Mouse (Mus musculus): Measurements from ENCODE around the gene Asb8. TPM values are rescaled to one million over a fixed set of nuclear protein-coding genes. Genes with fewer than 3 reads are reported as not detected.

Gene Asb8
- polyA plus RNA-seq, 1 experiment: 18.8 TPM

DNA sequence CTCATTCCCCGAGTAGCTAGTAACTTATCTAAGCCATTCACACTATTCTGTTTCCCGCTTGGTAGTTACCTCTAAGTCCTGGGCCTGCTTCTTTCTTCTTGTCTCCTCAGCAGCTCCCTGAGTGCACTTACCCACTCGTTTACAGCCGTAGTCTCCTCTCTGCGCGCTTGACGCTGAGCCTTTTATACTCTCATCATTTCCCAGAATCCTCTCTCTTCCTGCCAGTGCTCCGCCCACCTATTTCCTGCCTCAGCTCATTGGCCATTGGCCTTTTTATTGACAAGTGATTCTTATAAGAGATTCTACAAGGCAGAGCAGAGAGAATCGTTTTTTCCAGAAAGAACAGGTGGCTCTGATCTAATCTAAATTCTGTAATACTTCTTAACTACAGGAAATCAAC, 66.9 kb downstream of the Asb8 start:
- Histone ChIP-seq H3K4me3 (ENCODE audit: extremely low read depth, insufficient read depth, insufficient read length) (no peak overlapping the region), H3K36me3 (ENCODE audit: control insufficient read depth, insufficient read depth, low read length) (no peaks in the 10 kb centered on the region), H3K27me3 (ENCODE audit: control insufficient read depth, insufficient read depth, low read length) (no peaks in the 10 kb centered on the region), H3K4me1 (ENCODE audit: control insufficient read depth, insufficient read depth, insufficient read length) (no peaks in the 10 kb centered on the region), H3K27ac (ENCODE audit: insufficient read depth, low read length) (no peak overlapping the region)
- 93% methylated on average over 9 of the region's 9 CpGs for WGBS
- DNase-seq (ENCODE audit: low read depth in 1 of 2, low spot score in 2 of 2): no peak
- no peak for TF ChIP-seq POLR2A (IDR thresholded peaks at IDR 0.05; ENCODE audit: low read depth, low read length)
- TF ChIP-seq CTCF (IDR thresholded peaks at IDR 0.05; ENCODE audit: extremely low read depth, insufficient read depth, insufficient read length, insufficient replicate concordance): no peak

DNA sequence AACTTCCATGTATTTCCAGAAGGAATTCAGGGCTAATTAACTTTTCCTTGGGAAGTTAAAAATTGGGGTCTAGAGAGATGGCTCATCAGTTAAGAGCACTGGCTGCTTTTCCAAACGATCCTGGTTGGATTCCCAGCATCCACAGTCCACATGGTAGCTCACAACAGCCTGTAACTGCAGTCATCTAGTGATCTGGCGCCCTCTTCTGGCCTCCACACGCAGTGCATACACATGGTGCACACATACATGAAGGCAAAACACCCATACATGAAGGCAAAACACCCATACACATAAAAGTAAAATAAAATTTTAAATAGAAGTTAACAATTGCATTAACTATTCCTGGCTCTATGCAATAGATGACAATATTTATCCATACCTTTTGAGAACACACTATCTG, 68.5 kb downstream of the Asb8 start:
- no peak for DNase-seq (ENCODE audit: low read depth in 1 of 2, low spot score in 2 of 2)
- Histone ChIP-seq H3K27me3 (ENCODE audit: control insufficient read depth, insufficient read depth, low read length) (no peaks in the 10 kb centered on the region), H3K27ac (ENCODE audit: insufficient read depth, low read length) (no peak overlapping the region), H3K36me3 (ENCODE audit: control insufficient read depth, insufficient read depth, low read length) (no peaks in the 10 kb centered on the region), H3K4me3 (ENCODE audit: extremely low read depth, insufficient read depth, insufficient read length) (no peak overlapping the region), H3K4me1 (ENCODE audit: control insufficient read depth, insufficient read depth, insufficient read length) (no peaks in the 10 kb centered on the region; the same call in 1 of the 2 replicates)
- TF ChIP-seq POLR2A (IDR thresholded peaks at IDR 0.05; ENCODE audit: low read depth, low read length) (no peak), CTCF (IDR thresholded peaks at IDR 0.05; ENCODE audit: extremely low read depth, insufficient read depth, insufficient read length, insufficient replicate concordance) (no peak)
- WGBS: 80% methylated on average over 3 of the region's 3 CpGs

DNA sequence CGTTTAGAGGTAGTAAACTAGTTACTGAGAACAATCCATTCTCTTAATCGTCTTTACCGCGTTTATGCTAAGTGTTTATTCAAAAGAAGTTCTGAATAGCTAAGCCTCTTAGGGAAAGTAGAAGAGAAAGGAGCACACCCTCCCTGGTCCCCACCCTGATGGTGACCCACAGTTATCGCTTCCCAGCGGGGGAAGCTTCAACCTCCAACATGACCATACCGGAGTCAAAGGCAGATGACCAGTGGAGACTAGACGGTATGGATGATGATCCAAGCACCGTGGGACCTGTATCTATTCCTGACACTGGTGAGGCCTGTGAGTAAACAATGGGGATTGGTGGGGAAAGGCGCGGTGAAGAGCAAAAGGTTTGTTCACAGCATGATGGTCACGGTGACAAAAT, 70.5 kb downstream of the Asb8 start:
- no peak overlapping the region for H3K27ac ChIP-seq (ENCODE audit: insufficient read depth, low read length)

DNA sequence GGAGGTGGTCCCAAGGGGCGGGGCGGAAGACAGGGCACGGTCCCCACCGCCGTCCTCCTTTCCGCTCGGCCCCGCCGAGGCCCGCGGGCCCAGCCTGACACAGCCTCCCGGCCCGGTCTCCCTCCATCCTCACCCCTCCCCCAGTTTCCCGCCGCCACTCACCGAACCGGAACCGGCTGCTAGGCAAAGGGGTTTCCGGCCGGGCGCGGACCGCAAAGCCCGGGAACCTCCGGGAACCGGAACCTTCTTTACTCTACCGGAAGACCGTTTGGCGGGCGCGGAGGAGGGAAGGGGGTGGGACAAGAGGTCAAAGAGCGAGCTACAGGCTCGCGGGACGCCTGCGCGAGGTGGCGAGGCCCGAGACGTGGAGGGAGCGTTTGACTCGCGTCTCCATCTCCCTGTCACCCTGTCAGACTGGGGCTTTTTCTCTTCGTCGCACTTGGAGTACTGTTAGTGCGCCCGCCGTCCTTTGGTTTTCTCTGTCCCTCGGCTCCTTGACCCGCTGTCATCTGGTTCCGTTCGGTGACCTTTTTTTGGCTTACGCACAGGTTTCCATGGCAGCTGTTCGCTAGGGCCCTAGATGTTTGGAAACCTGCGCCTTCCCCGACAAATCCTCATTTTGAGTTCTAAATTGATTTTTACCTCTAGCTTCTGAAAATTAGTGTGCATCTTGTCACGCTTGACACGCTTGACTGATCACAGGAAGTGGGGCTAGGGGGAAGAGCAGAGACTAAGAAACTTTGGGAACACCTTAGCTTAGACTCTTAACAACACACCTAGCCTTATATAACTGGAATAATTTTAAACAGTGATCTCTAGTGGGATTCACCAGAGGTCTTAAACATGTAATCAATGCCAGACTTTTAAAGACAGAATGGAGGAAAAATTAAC, 72.1 kb downstream of the Asb8 start, which contains the start of gene Senp1:
Senp1 (minus strand) TSS at position 624 of the 891 bp plus-strand sequence.
- peak; percentile 74; the same call in 1 of the 2 replicates for TF ChIP-seq POLR2A (IDR thresholded peaks at IDR 0.05; ENCODE audit: low read depth, low read length)
- no peak for TF ChIP-seq CTCF (IDR thresholded peaks at IDR 0.05; ENCODE audit: extremely low read depth, insufficient read depth, insufficient read length, insufficient replicate concordance)
- peak within 1 kb of the TSS; percentile 93 for H3K4me3 ChIP-seq (ENCODE audit: extremely low read depth, insufficient read depth, insufficient read length)
- H3K4me1 ChIP-seq (ENCODE audit: control insufficient read depth, insufficient read depth, insufficient read length): peaks cover 7% of the 10 kb centered on the region
- WGBS: under 1% methylated on average over 55 of the region's 58 CpGs
- H3K36me3 ChIP-seq (ENCODE audit: control insufficient read depth, insufficient read depth, low read length): no peaks in the 10 kb centered on the region
- peak within 1 kb of the TSS; percentile 93 for H3K27ac ChIP-seq (ENCODE audit: insufficient read depth, low read length)
- DNase-seq (ENCODE audit: low read depth in 1 of 2, low spot score in 2 of 2): peak; percentile 73 to 86
- no peaks in the 10 kb centered on the region for H3K27me3 ChIP-seq (ENCODE audit: control insufficient read depth, insufficient read depth, low read length)

More for the DNA sequence above, 70.5 kb downstream of the Asb8 start:
- DNase-seq (ENCODE audit: low read depth in 1 of 2, low spot score in 2 of 2): no peak
- Histone ChIP-seq H3K4me3 (ENCODE audit: extremely low read depth, insufficient read depth, insufficient read length) (no peak overlapping the region), H3K36me3 (ENCODE audit: control insufficient read depth, insufficient read depth, low read length) (no peaks in the 10 kb centered on the region), H3K27me3 (ENCODE audit: control insufficient read depth, insufficient read depth, low read length) (no peaks in the 10 kb centered on the region), H3K4me1 (ENCODE audit: control insufficient read depth, insufficient read depth, insufficient read length) (peaks cover 2% of the 10 kb centered on the region; the same call in 1 of the 2 replicates)
- TF ChIP-seq POLR2A (IDR thresholded peaks at IDR 0.05; ENCODE audit: low read depth, low read length) (no peak), CTCF (IDR thresholded peaks at IDR 0.05; ENCODE audit: extremely low read depth, insufficient read depth, insufficient read length, insufficient replicate concordance) (no peak)
- 96% methylated on average over 12 of the region's 12 CpGs for WGBS

DNA sequence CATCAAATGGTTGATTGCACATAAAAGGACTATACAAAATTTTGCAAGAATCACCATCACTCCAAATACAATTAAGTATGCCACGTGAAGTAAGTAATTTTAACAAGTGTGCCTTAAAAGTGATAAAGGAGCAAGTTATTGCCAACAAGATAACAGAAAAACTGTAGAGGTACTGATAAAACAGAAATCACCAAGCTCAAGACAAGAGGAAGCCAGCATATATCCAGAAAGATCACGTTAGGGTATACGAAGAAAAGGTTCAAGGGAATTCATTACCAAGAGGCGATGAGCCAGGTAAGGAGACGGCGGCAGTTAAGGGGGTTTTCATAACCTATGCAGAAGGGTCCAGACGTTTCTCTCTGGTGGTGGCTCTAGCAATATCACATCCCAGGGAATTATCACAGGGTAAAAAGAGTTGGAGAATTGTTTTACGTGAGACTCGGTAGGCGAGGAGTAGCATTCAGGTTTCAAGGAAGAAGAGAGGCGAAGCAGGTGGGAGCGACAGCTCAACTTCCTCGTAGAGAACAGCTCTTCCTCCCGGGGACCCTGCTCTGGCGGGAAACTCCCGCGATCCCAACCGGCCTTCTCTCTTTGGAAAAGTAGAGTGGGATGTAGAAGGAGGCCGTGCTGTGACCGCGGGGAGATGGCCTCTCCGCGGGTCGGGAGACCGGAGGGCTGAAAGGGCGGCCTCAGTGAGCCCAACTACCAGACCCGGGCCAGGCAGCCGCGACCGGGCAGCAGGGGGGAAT, 72.9 kb downstream of the Asb8 start, which contains the start of gene Pfkm:
Pfkm (plus strand) TSS at position 218 of the 749 bp plus-strand sequence.
- no peak for DNase-seq (ENCODE audit: low read depth in 1 of 2, low spot score in 2 of 2)
- TF ChIP-seq CTCF (IDR thresholded peaks at IDR 0.05; ENCODE audit: extremely low read depth, insufficient read depth, insufficient read length, insufficient replicate concordance) (no peak), POLR2A (IDR thresholded peaks at IDR 0.05; ENCODE audit: low read depth, low read length) (no peak)
- no peaks in the 10 kb centered on the region for H3K27me3 ChIP-seq (ENCODE audit: control insufficient read depth, insufficient read depth, low read length)
- H3K4me1 ChIP-seq (ENCODE audit: control insufficient read depth, insufficient read depth, insufficient read length): peaks cover 7% of the 10 kb centered on the region
- H3K4me3 ChIP-seq (ENCODE audit: extremely low read depth, insufficient read depth, insufficient read length): peak within 1 kb of the TSS; percentile 93
- no peaks in the 10 kb centered on the region for H3K36me3 ChIP-seq (ENCODE audit: control insufficient read depth, insufficient read depth, low read length)
- WGBS: under 1% methylated on average over 30 of the region's 30 CpGs
- peak within 1 kb of the TSS; percentile 93 for H3K27ac ChIP-seq (ENCODE audit: insufficient read depth, low read length)

DNA sequence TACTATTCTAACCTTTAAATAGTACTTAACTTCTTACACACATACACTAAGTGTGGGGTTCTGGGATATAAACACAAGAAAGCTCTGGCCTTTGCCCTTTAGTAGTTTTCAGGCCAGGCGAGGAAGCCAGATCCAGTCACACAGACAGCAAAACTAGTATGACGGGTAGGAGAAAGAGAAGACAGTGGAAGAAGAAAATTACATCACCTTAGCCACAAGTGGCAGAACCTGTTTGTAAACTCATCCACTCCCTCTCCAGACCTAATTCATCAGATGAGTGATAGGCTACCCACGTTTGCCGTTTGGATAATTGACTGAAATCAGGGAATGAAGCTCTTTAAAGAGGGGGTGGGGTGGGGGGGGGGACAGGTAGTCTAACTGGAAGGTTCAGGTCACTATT, 73.6 kb downstream of the Asb8 start:
- Histone ChIP-seq H3K27me3 (ENCODE audit: control insufficient read depth, insufficient read depth, low read length) (no peaks in the 10 kb centered on the region), H3K27ac (ENCODE audit: insufficient read depth, low read length) (peak overlapping the region; percentile 21; the same call in 1 of the 2 replicates), H3K4me1 (ENCODE audit: control insufficient read depth, insufficient read depth, insufficient read length) (peaks cover 7% of the 10 kb centered on the region), H3K4me3 (ENCODE audit: extremely low read depth, insufficient read depth, insufficient read length) (peak overlapping the region; percentile 7; the same call in 1 of the 2 replicates), H3K36me3 (ENCODE audit: control insufficient read depth, insufficient read depth, low read length) (no peaks in the 10 kb centered on the region)
- TF ChIP-seq POLR2A (IDR thresholded peaks at IDR 0.05; ENCODE audit: low read depth, low read length) (no peak), CTCF (IDR thresholded peaks at IDR 0.05; ENCODE audit: extremely low read depth, insufficient read depth, insufficient read length, insufficient replicate concordance) (no peak)
- WGBS: 20% methylated on average over 4 of the region's 4 CpGs
- DNase-seq (ENCODE audit: low read depth in 1 of 2, low spot score in 2 of 2): no peak

Data from spleen, adult 2 months (tissue).